Mouse (Mus musculus): ENCODE results near the gene Atp6v1b1. TPM values are rescaled to one million over a fixed set of nuclear protein-coding genes. Genes with fewer than 3 reads are reported as not detected.

Gene Atp6v1b1
- polyA plus RNA-seq, 1 experiment from 2014 or later = 15.8 TPM

GRCm38 (mm10) chr6:83715461-83716196 lies 27.2 kb upstream of the Atp6v1b1 start:
- Histone ChIP-seq H3K4me3 (ENCODE audit: low read length) (0 out of 2 replicates have a peak overlapping the region, but pooled peaks have one; percentile 1), H3K27me3 (ENCODE audit: insufficient read depth, low read length) (peaks cover 97% of the 10 kb centered on the region), H3K9me3 (ENCODE audit: low read length) (no peaks in the 10 kb centered on the region), H3K36me3 (ENCODE audit: insufficient read depth, low read length) (no peaks in the 10 kb centered on the region), H3K27ac (ENCODE audit: low read length) (no peak overlapping the region), H3K4me1 (ENCODE audit: insufficient read depth, low read length) (peaks cover 7% of the 10 kb centered on the region), H3K4me2 (replicated peaks; ENCODE audit: low read depth, low read length) (no peak overlapping the region), H3K9ac (replicated peaks; ENCODE audit: low read length) (no peak overlapping the region)
- ATAC-seq (ENCODE audit: low FRiP score, low TSS enrichment) = no peak
- 2% methylated on average over 30 of the region's 30 CpGs for WGBS

GRCm38 (mm10) chr6:83717026-83717425 lies 25.8 kb upstream of the Atp6v1b1 start:
- Histone ChIP-seq H3K9ac (replicated peaks; ENCODE audit: low read length) (no peak overlapping the region), H3K27me3 (ENCODE audit: insufficient read depth, low read length) (peaks cover 97% of the 10 kb centered on the region), H3K9me3 (ENCODE audit: low read length) (no peaks in the 10 kb centered on the region), H3K36me3 (ENCODE audit: insufficient read depth, low read length) (no peaks in the 10 kb centered on the region), H3K4me3 (ENCODE audit: low read length) (no peak overlapping the region), H3K4me2 (replicated peaks; ENCODE audit: low read depth, low read length) (no peak overlapping the region), H3K4me1 (ENCODE audit: insufficient read depth, low read length) (peaks cover 2% of the 10 kb centered on the region; the same call in 1 of the 2 replicates), H3K27ac (ENCODE audit: low read length) (no peak overlapping the region)
- ATAC-seq (ENCODE audit: low FRiP score, low TSS enrichment) = no peak
- WGBS = under 1% methylated on average over 8 of the region's 8 CpGs

- ATAC-seq (ENCODE audit: low FRiP score, low TSS enrichment) = no peak
- Histone ChIP-seq H3K4me2 (replicated peaks; ENCODE audit: low read depth, low read length) (no peak overlapping the region), H3K36me3 (ENCODE audit: insufficient read depth, low read length) (no peaks in the 10 kb centered on the region), H3K4me3 (ENCODE audit: low read length) (no peak overlapping the region), H3K27me3 (ENCODE audit: insufficient read depth, low read length) (peaks cover 75% of the 10 kb centered on the region), H3K27ac (ENCODE audit: low read length) (no peak overlapping the region), H3K9ac (replicated peaks; ENCODE audit: low read length) (no peak overlapping the region), H3K4me1 (ENCODE audit: insufficient read depth, low read length) (no peaks in the 10 kb centered on the region), H3K9me3 (ENCODE audit: low read length) (no peaks in the 10 kb centered on the region)
- 13% methylated on average over 6 of the region's 6 CpGs for WGBS
Measured at GRCm38 (mm10) chr6:83722526-83722925, 20.3 kb upstream of the Atp6v1b1 start.

DNA sequence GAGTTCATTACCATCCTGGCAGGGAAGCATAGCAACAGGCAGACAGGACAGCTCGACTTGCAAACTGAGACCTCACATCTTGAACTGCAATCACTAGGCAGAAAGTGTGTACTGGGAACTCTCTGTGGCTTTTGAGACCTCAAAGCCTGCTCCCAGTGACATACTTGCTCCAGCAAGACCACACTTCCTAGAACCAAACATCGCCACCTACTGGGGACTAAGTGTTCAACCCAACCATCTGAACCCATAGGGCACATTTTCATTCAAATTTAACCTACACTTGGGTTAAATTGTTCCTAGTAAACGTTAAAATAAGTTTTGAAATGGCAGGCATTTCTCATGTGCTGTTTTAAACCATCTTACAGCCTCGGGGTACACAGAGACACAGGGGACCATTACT lies 15.6 kb upstream of the Atp6v1b1 start:
- Histone ChIP-seq H3K4me2 (replicated peaks; ENCODE audit: low read depth, low read length) (no peak overlapping the region), H3K4me3 (ENCODE audit: low read length) (no peak overlapping the region), H3K27me3 (ENCODE audit: insufficient read depth, low read length) (peaks cover 34% of the 10 kb centered on the region), H3K9ac (replicated peaks; ENCODE audit: low read length) (no peak overlapping the region), H3K4me1 (ENCODE audit: insufficient read depth, low read length) (no peaks in the 10 kb centered on the region), H3K36me3 (ENCODE audit: insufficient read depth, low read length) (no peaks in the 10 kb centered on the region), H3K9me3 (ENCODE audit: low read length) (no peaks in the 10 kb centered on the region), H3K27ac (ENCODE audit: low read length) (no peak overlapping the region)
- no peak for ATAC-seq (ENCODE audit: low FRiP score, low TSS enrichment)
- WGBS = 45% methylated on average over 4 of the region's 4 CpGs

GRCm38 (mm10) chr6:83728488-83728887 lies 14.3 kb upstream of the Atp6v1b1 start:
- 65% methylated on average over 3 of the region's 3 CpGs for WGBS
- Histone ChIP-seq H3K36me3 (ENCODE audit: insufficient read depth, low read length) (no peaks in the 10 kb centered on the region), H3K27me3 (ENCODE audit: insufficient read depth, low read length) (peaks cover 22% of the 10 kb centered on the region), H3K4me3 (ENCODE audit: low read length) (no peak overlapping the region), H3K4me2 (replicated peaks; ENCODE audit: low read depth, low read length) (no peak overlapping the region), H3K9me3 (ENCODE audit: low read length) (no peaks in the 10 kb centered on the region), H3K27ac (ENCODE audit: low read length) (no peak overlapping the region), H3K4me1 (ENCODE audit: insufficient read depth, low read length) (no peaks in the 10 kb centered on the region), H3K9ac (replicated peaks; ENCODE audit: low read length) (no peak overlapping the region)
- ATAC-seq (ENCODE audit: low FRiP score, low TSS enrichment) = no peak

DNA sequence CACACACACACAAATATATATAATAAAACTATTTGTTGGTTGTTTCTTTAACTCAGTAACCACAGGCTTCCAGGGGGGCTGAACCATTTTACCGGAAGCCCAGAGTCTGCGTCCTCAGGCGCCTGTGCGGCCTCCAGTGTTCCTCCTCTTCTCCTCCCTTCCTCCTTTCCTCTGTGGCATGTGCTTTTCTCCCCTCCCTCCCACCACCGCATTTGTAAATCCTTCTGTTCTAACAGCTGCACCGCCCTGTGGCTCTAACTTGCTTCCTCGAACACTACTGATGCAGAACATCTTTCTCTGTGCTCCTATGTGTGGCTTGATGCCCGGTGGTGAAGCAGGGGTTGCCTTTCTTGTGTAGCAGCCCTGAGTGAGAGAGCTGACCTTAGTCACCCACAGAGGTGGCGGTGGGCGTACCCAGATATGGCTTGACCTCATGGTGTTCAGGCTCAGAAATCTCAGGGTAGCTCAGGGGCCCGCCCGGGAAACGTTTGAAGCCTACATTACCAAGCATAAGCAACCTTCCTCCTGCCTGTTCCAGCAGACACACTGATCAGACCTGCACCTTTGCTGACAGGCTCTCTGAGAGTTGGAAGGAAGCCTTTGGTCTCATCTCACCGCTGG lies 13.3 kb upstream of the Atp6v1b1 start:
- WGBS = 65% methylated on average over 14 of the region's 14 CpGs
- Histone ChIP-seq H3K4me3 (ENCODE audit: low read length) (no peak overlapping the region), H3K27me3 (ENCODE audit: insufficient read depth, low read length) (peaks cover 15% of the 10 kb centered on the region; the same call in 1 of the 2 replicates)

GRCm38 (mm10) chr6:83731128-83731527 lies 11.7 kb upstream of the Atp6v1b1 start:
- Histone ChIP-seq H3K36me3 (ENCODE audit: insufficient read depth, low read length) (no peaks in the 10 kb centered on the region), H3K27me3 (ENCODE audit: insufficient read depth, low read length) (peaks cover 5% of the 10 kb centered on the region; the same call in 1 of the 2 replicates), H3K4me1 (ENCODE audit: insufficient read depth, low read length) (no peaks in the 10 kb centered on the region), H3K4me2 (replicated peaks; ENCODE audit: low read depth, low read length) (no peak overlapping the region), H3K9me3 (ENCODE audit: low read length) (peaks cover 8% of the 10 kb centered on the region), H3K27ac (ENCODE audit: low read length) (no peak overlapping the region), H3K9ac (replicated peaks; ENCODE audit: low read length) (no peak overlapping the region), H3K4me3 (ENCODE audit: low read length) (no peak overlapping the region)
- WGBS = 31% methylated on average over 5 of the region's 5 CpGs
- no peak for ATAC-seq (ENCODE audit: low FRiP score, low TSS enrichment)

More for the DNA sequence above, 13.3 kb upstream of the Atp6v1b1 start:
- Histone ChIP-seq H3K36me3 (ENCODE audit: insufficient read depth, low read length) (no peaks in the 10 kb centered on the region), H3K27ac (ENCODE audit: low read length) (no peak overlapping the region), H3K4me2 (replicated peaks; ENCODE audit: low read depth, low read length) (no peak overlapping the region), H3K9ac (replicated peaks; ENCODE audit: low read length) (no peak overlapping the region), H3K4me1 (ENCODE audit: insufficient read depth, low read length) (no peaks in the 10 kb centered on the region), H3K9me3 (ENCODE audit: low read length) (peaks cover 6% of the 10 kb centered on the region)
- no peak for ATAC-seq (ENCODE audit: low FRiP score, low TSS enrichment)

GRCm38 (mm10) chr6:83737311-83737710 lies 5.5 kb upstream of the Atp6v1b1 start:
- Histone ChIP-seq H3K27me3 (ENCODE audit: insufficient read depth, low read length) (peaks cover 3% of the 10 kb centered on the region; the same call in 1 of the 2 replicates), H3K9ac (replicated peaks; ENCODE audit: low read length) (no peak overlapping the region), H3K27ac (ENCODE audit: low read length) (no peak overlapping the region), H3K4me2 (replicated peaks; ENCODE audit: low read depth, low read length) (no peak overlapping the region), H3K4me3 (ENCODE audit: low read length) (no peak overlapping the region), H3K4me1 (ENCODE audit: insufficient read depth, low read length) (no peaks in the 10 kb centered on the region), H3K9me3 (ENCODE audit: low read length) (peaks cover 8% of the 10 kb centered on the region), H3K36me3 (ENCODE audit: insufficient read depth, low read length) (no peaks in the 10 kb centered on the region)
- no peak for ATAC-seq (ENCODE audit: low FRiP score, low TSS enrichment)
- 30% methylated on average over 13 of the region's 13 CpGs for WGBS

DNA sequence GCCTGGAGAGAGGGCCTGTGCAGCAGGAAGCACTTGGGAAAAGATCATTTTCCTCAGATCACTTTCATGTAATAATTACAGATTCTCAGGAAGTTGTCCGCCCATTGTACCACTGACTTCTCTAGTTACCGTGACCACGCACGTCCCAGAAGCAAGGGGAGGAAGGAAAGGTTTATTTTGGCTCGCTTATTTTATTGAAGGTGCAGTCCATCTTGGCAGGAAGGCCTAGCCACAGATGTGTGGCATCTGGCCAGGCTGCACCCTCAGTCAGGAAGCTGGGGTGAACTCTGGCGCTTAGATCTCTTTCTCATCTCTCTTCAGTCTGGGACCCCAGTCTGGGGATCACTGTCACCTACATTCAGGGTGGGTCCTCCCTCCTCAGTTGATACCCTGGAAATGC lies 4.2 kb upstream of the Atp6v1b1 start:
- H3K4me3 ChIP-seq (ENCODE audit: low read length) = no peak overlapping the region
- no peak for ATAC-seq (ENCODE audit: low FRiP score, low TSS enrichment)
- 19% methylated on average over 6 of the region's 6 CpGs for WGBS
- H3K4me2 ChIP-seq (replicated peaks; ENCODE audit: low read depth, low read length) = no peak overlapping the region
- no peaks in the 10 kb centered on the region for H3K4me1 ChIP-seq (ENCODE audit: insufficient read depth, low read length)
- peaks cover 6% of the 10 kb centered on the region; the same call in 1 of the 2 replicates for H3K27me3 ChIP-seq (ENCODE audit: insufficient read depth, low read length)
- no peak overlapping the region for H3K27ac ChIP-seq (ENCODE audit: low read length)
- no peak overlapping the region for H3K9ac ChIP-seq (replicated peaks; ENCODE audit: low read length)
- no peaks in the 10 kb centered on the region for H3K36me3 ChIP-seq (ENCODE audit: insufficient read depth, low read length)
- H3K9me3 ChIP-seq (ENCODE audit: low read length) = peaks cover 8% of the 10 kb centered on the region

DNA sequence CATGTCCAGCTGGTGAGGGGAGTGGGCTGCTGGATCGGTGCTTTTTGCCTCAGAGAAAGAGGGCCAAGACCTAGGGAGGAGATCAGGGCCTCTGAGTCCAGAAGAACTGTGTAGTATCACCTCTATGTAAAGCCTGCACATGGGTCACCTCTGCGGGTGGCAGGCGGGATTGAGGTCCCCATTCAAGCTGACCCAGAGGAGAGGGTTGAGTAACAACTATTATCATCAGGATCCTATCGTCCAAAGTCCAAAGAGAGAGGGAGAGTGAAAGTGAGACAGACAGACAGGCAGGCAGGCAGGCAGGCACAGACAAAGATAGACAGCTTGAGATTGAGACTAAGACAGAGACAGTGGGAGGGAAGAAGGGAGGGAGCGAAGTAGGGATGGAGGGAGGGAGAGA lies 422 bp downstream of the Atp6v1b1 start:
- Histone ChIP-seq H3K9me3 (ENCODE audit: low read length) (no peaks in the 10 kb centered on the region), H3K36me3 (ENCODE audit: insufficient read depth, low read length) (no peaks in the 10 kb centered on the region), H3K4me2 (replicated peaks; ENCODE audit: low read depth, low read length) (peak overlapping the region; percentile 14; the same call in 1 of the 2 replicates), H3K27ac (ENCODE audit: low read length) (peak overlapping the region; percentile 31; the same call in 1 of the 2 replicates), H3K27me3 (ENCODE audit: insufficient read depth, low read length) (0 out of 2 replicates have a peak, but pooled peaks cover 5% of the 10 kb centered on the region), H3K4me1 (ENCODE audit: insufficient read depth, low read length) (no peaks in the 10 kb centered on the region), H3K4me3 (ENCODE audit: low read length) (peak overlapping the region; percentile 12; the same call in 1 of the 2 replicates), H3K9ac (replicated peaks; ENCODE audit: low read length) (no peak overlapping the region)
- WGBS = 69% methylated on average over 5 of the region's 5 CpGs
- no peak for ATAC-seq (ENCODE audit: low FRiP score, low TSS enrichment)
